Mouse (Mus musculus): ENCODE measurements around the gene H2-M10.6.
"Not testable (repeated sequence)": the region's sequence is repeated elsewhere in the genome, so short reads cannot be mapped to it uniquely, and the experiment has no call there.

DNA sequence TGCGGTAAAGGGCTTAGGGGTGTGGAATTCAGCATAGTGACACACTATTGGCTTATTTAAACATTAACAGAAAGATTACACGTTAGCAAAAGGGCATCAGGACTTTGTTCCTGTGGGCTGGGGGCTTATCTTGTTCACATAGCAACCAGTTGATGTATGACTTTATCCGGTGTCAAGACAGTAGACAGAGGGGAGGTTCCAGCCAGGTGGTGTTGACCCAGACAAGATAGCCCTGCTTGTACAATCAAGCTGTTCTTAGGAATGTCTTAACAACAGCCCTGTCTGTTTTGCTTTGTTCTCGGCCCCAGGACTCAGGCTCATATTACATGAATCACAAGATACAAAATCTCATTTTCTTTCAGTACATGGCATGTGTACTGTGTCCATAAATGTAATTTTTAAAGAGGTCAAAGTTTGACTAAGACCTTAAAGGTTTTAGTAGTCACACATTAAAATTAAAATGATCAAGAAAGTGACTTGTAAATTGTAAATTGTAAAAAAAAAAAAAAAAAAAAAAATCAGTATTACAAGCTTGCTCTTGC is 12.0 kb upstream of the H2-M10.6 start:
- TF ChIP-seq CTCF (IDR thresholded peaks at IDR 0.05; ENCODE audit: low read depth, low read length); POLR2A (IDR thresholded peaks at IDR 0.05; ENCODE audit: insufficient read depth, low read length): not testable (repeated sequence)

Measured in ES-Bruce4 (cell line).